Mouse (Mus musculus) myocyte (in vitro differentiated cells): ENCODE measurements at regions not wholly inside any gene's neighbourhood (a gene's known extent, or its start where the extent isn't known, plus 50 kb on each side); places are given as distances from the start of the nearest gene placed in this dataset.

Experiments used
- CEBPB ChIP-seq: IDR thresholded peaks from 2 replicates; pipeline ENCODE4 v1.6.1; 2011; ENCODE audit warnings: mild to moderate bottlenecking, moderate library complexity; ENCODE audit not compliant: poor library complexity, insufficient read depth, severe bottlenecking
- E2F4 ChIP-seq: IDR thresholded peaks from one replicate; pipeline ENCODE4 v1.6.1; 2011; ENCODE audit warnings: mild to moderate bottlenecking, control low read depth, moderate library complexity; ENCODE audit not compliant: insufficient read depth
- MAX ChIP-seq: IDR thresholded peaks from one replicate; pipeline ENCODE4 v1.6.1; 2011; ENCODE audit warnings: low read depth, mild to moderate bottlenecking, control low read depth
- MYOD1 ChIP-seq, 3 experiments: IDR thresholded peaks; one replicate each; pipeline ENCODE4 v1.6.1; 2011; ENCODE audit warnings: control low read depth in 2 of 3, low read depth in 2 of 3, mild to moderate bottlenecking in 2 of 3, moderate library complexity in 1 of 3; ENCODE audit not compliant: insufficient read length in 2 of 3, control insufficient read depth in 1 of 3
- POLR2A ChIP-seq: IDR thresholded peaks from one replicate; pipeline ENCODE4 v1.6.1; 2011; ENCODE audit warnings: low read depth, mild to moderate bottlenecking, control low read depth, moderate library complexity; ENCODE audit not compliant: insufficient read length
- TCF12 ChIP-seq: IDR thresholded peaks from one replicate; pipeline ENCODE4 v1.6.1; 2011; ENCODE audit warnings: mild to moderate bottlenecking, control low read depth; ENCODE audit not compliant: poor library complexity, insufficient read depth, severe bottlenecking

GRCm38 (mm10) chr13:97626116-97626515 is 134.3 kb downstream of the Gm10260 start:
- TF ChIP-seq POLR2A (no peak), TCF12 (no peak), MAX (no peak), CEBPB (no peak), MYOD1 (IDR thresholded peaks at IDR 0.05; ENCODE audit: control insufficient read depth in 1 of 3, insufficient read length in 2 of 3, low read depth in 2 of 3) (no peak), E2F4 (no peak)
